In the genomic region with DNA sequence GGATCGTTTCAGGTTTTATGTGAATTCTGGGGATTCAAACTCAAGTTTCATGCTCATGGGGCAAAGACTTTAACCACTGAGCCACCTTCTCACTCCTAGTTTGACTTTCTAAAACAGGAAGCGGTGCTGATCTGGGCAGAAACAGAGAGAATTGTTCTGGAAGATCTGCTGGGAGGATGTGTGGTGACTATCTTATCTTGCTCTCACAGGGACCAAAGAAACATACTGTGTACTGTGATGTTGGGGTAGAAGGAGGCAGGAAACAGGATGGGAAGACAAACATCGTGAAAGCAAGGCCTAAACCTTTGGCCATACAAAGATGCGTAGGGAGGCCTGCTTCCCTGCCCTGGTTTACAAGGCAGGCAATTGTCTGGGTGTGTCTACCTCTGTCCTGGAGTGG, we compare ENCODE assay signal across 26 mouse cellular contexts. TPM values are rescaled to one million over a fixed set of nuclear protein-coding genes. Genes with fewer than 3 reads are reported as not detected.
DNase-seq lines count a peak whose midpoint lies in the region; ATAC-seq and TF ChIP-seq lines count a peak whose summit lies in the region.
"Had no signal": no experiment of that assay in that cellular context is flagged by ENCODE, and none has a peak within 500 bp of the region (broad histone marks: within the 10 kb centered on the region; RNA-seq: fewer than 3 reads in every experiment).

No protein-coding gene starts in this region.

- no peaks in the 10 kb centered on the region for H3K27me3 ChIP-seq in heart, embryonic 13.5 days (replicated peaks)
- H3K27me3 ChIP-seq in liver, embryonic 14.5 days (ENCODE audit: control insufficient read depth, insufficient read depth, low read length), result no peaks in the 10 kb centered on the region
- H3K27me3 ChIP-seq in lung, postnatal 0 days (replicated peaks; ENCODE audit: insufficient read depth, low read length), result no peaks in the 10 kb centered on the region
- H3K27me3 ChIP-seq: embryonic facial prominence, embryonic 13.5 days; forebrain, embryonic 12.5 days; heart, embryonic 15.5 days; hindbrain, embryonic 12.5 days; limb, embryonic 15.5 days; midbrain, embryonic 13.5 days had no signal

- intact Hi-C loops in heart, postnatal 10 days (cut with DNase I), result no loop called here
- intact Hi-C loops in left cerebral cortex, adult 2 months (cut with DNase I), result no loop called here

- no peak overlapping the region for H3K9ac ChIP-seq in heart, embryonic 13.5 days
- H3K9ac ChIP-seq in liver, embryonic 14.5 days (replicated peaks), result peak overlapping the region; percentile 43; the same call in 1 of the 2 replicates
- no peak overlapping the region for H3K9ac ChIP-seq in lung, postnatal 0 days (replicated peaks; ENCODE audit: low read depth)
- H3K9ac ChIP-seq: embryonic facial prominence, embryonic 13.5 days; forebrain, embryonic 12.5 days; heart, embryonic 15.5 days; hindbrain, embryonic 12.5 days; limb, embryonic 15.5 days; midbrain, embryonic 13.5 days had no signal

- no peaks in the 10 kb centered on the region for H3K36me3 ChIP-seq in heart, embryonic 13.5 days
- H3K36me3 ChIP-seq in liver, embryonic 14.5 days (replicated peaks; ENCODE audit: control insufficient read depth, insufficient read depth, low read depth), result no peaks in the 10 kb centered on the region
- no peaks in the 10 kb centered on the region for H3K36me3 ChIP-seq in lung, postnatal 0 days (ENCODE audit: insufficient read depth, low read length)
- H3K36me3 ChIP-seq: embryonic facial prominence, embryonic 13.5 days; forebrain, embryonic 12.5 days; heart, embryonic 15.5 days; hindbrain, embryonic 12.5 days; limb, embryonic 15.5 days; midbrain, embryonic 13.5 days had no signal

- H3K4me3 ChIP-seq in heart, embryonic 13.5 days, result no peak overlapping the region
- peak overlapping the region in 1 of 2 experiments; percentile 11; a peak in 1 of 4 replicates for H3K4me3 ChIP-seq in liver, embryonic 14.5 days (ENCODE audit: insufficient read depth in 1 of 2, low read depth in 2 of 2, low read length in 2 of 2)
- no peak overlapping the region for H3K4me3 ChIP-seq in lung, postnatal 0 days (ENCODE audit: low read depth, low read length)
- no peak overlapping the region for H3K4me3 ChIP-seq in left cerebral cortex, adult 2 months
- H3K4me3 ChIP-seq: embryonic facial prominence, embryonic 13.5 days; forebrain, embryonic 12.5 days; heart, embryonic 15.5 days; hindbrain, embryonic 12.5 days; limb, embryonic 15.5 days; midbrain, embryonic 13.5 days; myocyte had no signal

- no peak overlapping the region; the same call in 1 of the 2 replicates for H3K4me2 ChIP-seq in heart, embryonic 13.5 days
- H3K4me2 ChIP-seq in liver, embryonic 14.5 days (ENCODE audit: low read depth), result peak overlapping the region; percentile 54
- H3K4me2 ChIP-seq in lung, postnatal 0 days (replicated peaks; ENCODE audit: low read depth, low read length), result no peak overlapping the region
- H3K4me2 ChIP-seq: embryonic facial prominence, embryonic 13.5 days; forebrain, embryonic 12.5 days; heart, embryonic 15.5 days; hindbrain, embryonic 12.5 days; limb, embryonic 15.5 days; midbrain, embryonic 13.5 days had no signal

- peaks cover 31% of the 10 kb centered on the region for H3K4me1 ChIP-seq in heart, embryonic 13.5 days
- H3K4me1 ChIP-seq in liver, embryonic 14.5 days (replicated peaks; ENCODE audit: control insufficient read depth in 2 of 2, insufficient read depth in 2 of 2, low read length in 1 of 2), result peaks cover 57 to 70% of the 10 kb centered on the region in 2 experiments
- no peaks in the 10 kb centered on the region for H3K4me1 ChIP-seq in lung, postnatal 0 days (ENCODE audit: insufficient read depth, low read depth, low read length)
- H3K4me1 ChIP-seq: embryonic facial prominence, embryonic 13.5 days; forebrain, embryonic 12.5 days; hindbrain, embryonic 12.5 days; limb, embryonic 15.5 days; midbrain, embryonic 13.5 days had no signal

- DNase-seq in heart, postnatal 10 days, result no peak
- peak; percentile 67 for DNase-seq in c-Kit-positive CD71-positive TER-119-negative erythroid progenitor cells, embryonic 14.5 days (ENCODE audit: low read depth)
- DNase-seq in liver, embryonic 14.5 days (ENCODE audit: low read depth in 3 of 3, low spot score in 3 of 3), result peak; percentile 69 to 74 (median 70)
- DNase-seq in lung, postnatal 0 days (ENCODE audit: low spot score), result no peak
- no peak for DNase-seq in left cerebral cortex, adult 2 months (ENCODE audit: extremely low spot score in 1 of 2, low spot score in 2 of 2)
- DNase-seq in gastrocnemius, postnatal 25 days, result no peak
- DNase-seq: cerebellum, adult 2 months; gastrocnemius, postnatal 14 days; thymus, adult 2 months had no signal

- no peaks in the 10 kb centered on the region for H3K9me3 ChIP-seq in heart, embryonic 13.5 days
- no peaks in the 10 kb centered on the region for H3K9me3 ChIP-seq in liver, embryonic 14.5 days (ENCODE audit: control insufficient read depth, low read length)
- no peaks in the 10 kb centered on the region for H3K9me3 ChIP-seq in lung, postnatal 0 days (ENCODE audit: low read length)
- H3K9me3 ChIP-seq: embryonic facial prominence, embryonic 13.5 days; forebrain, embryonic 12.5 days; heart, embryonic 15.5 days; hindbrain, embryonic 12.5 days; limb, embryonic 15.5 days; midbrain, embryonic 13.5 days had no signal

- 43% methylated on average over 4 of the region's 4 CpGs for WGBS in heart, embryonic 13.5 days
- 18% methylated on average over 4 of the region's 4 CpGs for WGBS in liver, embryonic 14.5 days (ENCODE audit: insufficient replicate concordance)
- 79% methylated on average over 4 of the region's 4 CpGs for WGBS in lung, postnatal 0 days

- H3K27ac ChIP-seq in heart, embryonic 13.5 days (replicated peaks), result peak overlapping the region; percentile 13; the same call in 1 of the 2 replicates
- peak overlapping the region; percentile 89 for H3K27ac ChIP-seq in liver, embryonic 14.5 days
- H3K27ac ChIP-seq in lung, postnatal 0 days (ENCODE audit: low read length), result no peak overlapping the region
- H3K27ac ChIP-seq in left cerebral cortex, adult 2 months, result no peak overlapping the region
- H3K27ac ChIP-seq: embryonic facial prominence, embryonic 13.5 days; forebrain, embryonic 12.5 days; heart, embryonic 15.5 days; hindbrain, embryonic 12.5 days; limb, embryonic 15.5 days; midbrain, embryonic 13.5 days had no signal

- ATAC-seq in heart, embryonic 13.5 days (ENCODE audit: extremely low read depth, insufficient number of reproducible peaks, low FRiP score, low TSS enrichment), result no peak
- ATAC-seq in liver, embryonic 14.5 days (ENCODE audit: insufficient read depth), result peak; percentile 69
- ATAC-seq in lung, postnatal 0 days, result no peak
- ATAC-seq: midbrain, embryonic 13.5 days had no signal

- TF ChIP-seq EP300 in liver, embryonic 14.5 days (IDR thresholded peaks at IDR 0.05; ENCODE audit: low read depth), result peak; percentile 88
- no peak for TF ChIP-seq EP300 in lung, postnatal 0 days (IDR thresholded peaks at IDR 0.05)

- TF ChIP-seq CTCF in liver, embryonic 14.5 days (IDR thresholded peaks at IDR 0.05; ENCODE audit: low read depth), result no peak
- TF ChIP-seq CTCF in lung, postnatal 0 days (IDR thresholded peaks at IDR 0.05), result no peak
- no peak for TF ChIP-seq CTCF in left cerebral cortex, adult 2 months (IDR thresholded peaks at IDR 0.05)

RNA-seq across cellular contexts. Expression of a gene that starts 2.8 kb away (rescaled TPM):
- polyA plus RNA-seq in heart, embryonic 13.5 days (2015; fragmentation: Nextera tagmentation; extraction: Ambion mirVana), result 1.9 and 3.4 TPM in 2 replicates
- 1 to 10 TPM; 3.9 to 5.9 TPM for total RNA-seq in heart, postnatal 10 days (2021)
- polyA plus RNA-seq in liver, embryonic 14.5 days (2012; rRNA removed), result 3.4 and 3.8 TPM in 2 replicates
- polyA plus RNA-seq in liver, embryonic 14.5 days (2014; fragmentation: Nextera tagmentation; extraction: Ambion mirVana), result 5.3 and 6.5 TPM in 2 replicates
- polyA plus RNA-seq in lung, postnatal 0 days (2015; fragmentation: Nextera tagmentation; extraction: Ambion mirVana), result not detected in 2 replicates
- total RNA-seq in left cerebral cortex, adult 2 months (2021), result not detected
- not detected for total RNA-seq in gastrocnemius, postnatal 25 days (2021)
- total RNA-seq: adrenal gland, adult 18-20 months; gastrocnemius, postnatal 14 days; layer of hippocampus, postnatal 25 days; left cerebral cortex, postnatal 25 days; neutrophil, adult 5-6 weeks had no signal
- polyA plus RNA-seq: brain, embryonic 14.5 days; cortical plate, adult 2 months; embryonic facial prominence, embryonic 13.5 days; kidney, embryonic 14.5 days; large intestine, adult 2 months; limb, embryonic 15.5 days; midbrain, embryonic 13.5 days; myocyte; urinary bladder, adult 2 months had no signal

RNA-seq across cellular contexts. Expression of a gene that starts 41.0 kb away (rescaled TPM):
- 1.7 and 1.8 TPM in 2 replicates for polyA plus RNA-seq in heart, embryonic 13.5 days (2015; fragmentation: Nextera tagmentation; extraction: Ambion mirVana)
- total RNA-seq in heart, postnatal 10 days (2021), result under 1 TPM; 0.36 to 0.50 TPM
- 0.08 and 0.09 TPM in 2 replicates for polyA plus RNA-seq in liver, embryonic 14.5 days (2012; rRNA removed)
- 0.01 and 0.03 TPM in 2 replicates for polyA plus RNA-seq in liver, embryonic 14.5 days (2014; fragmentation: Nextera tagmentation; extraction: Ambion mirVana)
- polyA plus RNA-seq in lung, postnatal 0 days (2015; fragmentation: Nextera tagmentation; extraction: Ambion mirVana), result 0.19 and 0.26 TPM in 2 replicates
- total RNA-seq in left cerebral cortex, adult 2 months (2021), result 10 to 100 TPM; 18.9 to 22.4 TPM
- under 1 TPM in 1 of 2 experiments, not detected in 1; 0.03 TPM for total RNA-seq in gastrocnemius, postnatal 25 days (2021)
- total RNA-seq: neutrophil, adult 5-6 weeks had no signal
- polyA plus RNA-seq: myocyte; thymus, adult 2 months had no signal

Comparison
In these comparisons a context has a peak if more than half of its experiments do, and no peak if none do; other contexts are left out.
1. H3K27ac ChIP-seq: peak in heart, embryonic 13.5 days (single experiment) and liver, embryonic 14.5 days (single experiment); none in lung, postnatal 0 days (single experiment) and left cerebral cortex, adult 2 months (single experiment).
2. DNase-seq: peak in c-Kit-positive CD71-positive TER-119-negative erythroid progenitor cells, embryonic 14.5 days (single experiment) and liver, embryonic 14.5 days (3 of 3); none in heart, postnatal 10 days (0 of 2), lung, postnatal 0 days (single experiment), left cerebral cortex, adult 2 months (0 of 2) and gastrocnemius, postnatal 25 days (single experiment).
3. RNA of a gene that starts 2.8 kb away (total RNA-seq): 3.9 to 5.9 TPM in heart, postnatal 10 days; not detected in gastrocnemius, postnatal 25 days and not detected in left cerebral cortex, adult 2 months; every median in the first group is over 4 times any median in the second.
4. RNA of a gene that starts 41.0 kb away (total RNA-seq): 18.9 to 22.4 TPM in left cerebral cortex, adult 2 months; 0.36 to 0.50 TPM in heart, postnatal 10 days and 0.03 TPM in gastrocnemius, postnatal 25 days; every median in the first group is over 10 times any median in the second.